Mouse (Mus musculus) embryonic fibroblast, embryonic 13.5 days (primary cell): Measurements from ENCODE around the gene Pak6.

Source experiments
- CTCF ChIP-seq: IDR thresholded peaks from 2 replicates; pipeline ENCODE4 v1.5.1; 2011; ENCODE audit warnings: mild to moderate bottlenecking, control low read depth, low read length, moderate library complexity, borderline replicate concordance; ENCODE audit not compliant: insufficient read depth
- POLR2A ChIP-seq: IDR thresholded peaks from 2 replicates; pipeline ENCODE4 v1.6.1; 2011; ENCODE audit warnings: low read depth, mild to moderate bottlenecking, control low read depth, low read length, moderate library complexity

- TF ChIP-seq POLR2A = no peak
- TF ChIP-seq CTCF = no peak
Observed at GRCm38 (mm10) chr2:118744621-118745020, 81.5 kb downstream of the Pak6 start.
